Mouse (Mus musculus) 3T3-L1 (cell line): Measurements from ENCODE around the gene Olfr541.
"Not testable (repeated sequence)": the region's sequence is repeated elsewhere in the genome, so short reads cannot be mapped to it uniquely, and the experiment has no call there.

Experiments used
- DNase-seq: peaks from one replicate; pipeline ENCODE4 v3.0.0-alpha.2; 2015; ENCODE audit warnings: low read depth, low spot score

Gene Olfr541

GRCm38 (mm10) chr7:140696967-140697366 is at the start of gene Olfr541:
Gene Olfr541 (plus strand): TSS chr7:140697267.
- DNase-seq: no peak

DNA sequence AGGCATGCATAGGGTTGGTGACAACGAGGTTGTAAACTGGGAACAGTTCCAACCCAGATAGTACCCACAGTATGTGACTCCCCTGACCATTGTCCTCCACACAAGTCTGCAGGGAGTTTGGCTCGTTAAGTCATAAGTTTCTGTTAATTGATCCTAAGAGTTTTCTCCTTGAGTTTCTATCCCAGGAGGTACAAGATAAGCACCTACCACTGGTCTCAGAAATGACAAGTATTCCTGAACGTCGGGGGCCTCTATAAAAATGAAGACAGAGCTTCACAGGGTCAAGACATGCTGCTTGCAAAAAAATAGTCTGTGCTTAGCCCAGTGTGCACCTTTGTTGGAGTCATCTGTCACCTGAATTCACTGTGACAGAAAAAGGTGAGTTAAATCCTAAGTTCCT is 37.4 kb upstream of the Olfr541 start, which contains the start of gene Olfr539:
Olfr539 (plus strand) TSS at position 301 of the 400 bp plus-strand sequence.
- DNase-seq: no peak

DNA sequence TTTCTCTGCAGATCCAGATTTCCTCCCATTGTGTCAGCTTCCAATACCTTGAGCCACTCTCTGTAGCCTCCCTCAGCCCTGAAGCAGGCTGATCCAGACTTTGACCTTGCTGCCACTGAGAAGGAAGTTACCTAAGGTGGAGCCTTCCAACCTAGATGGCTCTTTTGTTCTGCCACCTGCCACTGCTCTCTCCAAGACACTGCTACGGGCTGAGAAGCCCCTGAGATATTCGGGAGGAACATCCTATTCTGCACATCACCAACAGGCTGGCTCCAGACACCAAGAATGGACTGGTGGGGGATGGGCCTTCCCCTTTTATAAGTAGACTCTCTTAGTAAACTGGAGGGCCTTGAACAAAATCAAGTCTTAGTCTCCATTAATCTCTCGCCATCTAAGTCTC is 26.4 kb upstream of the Olfr541 start:
- DNase-seq: not testable (repeated sequence)

- DNase-seq: no peak
These were observed 21.2 kb upstream of the Olfr541 start for GRCm38 (mm10) chr7:140675863-140676262.

DNA sequence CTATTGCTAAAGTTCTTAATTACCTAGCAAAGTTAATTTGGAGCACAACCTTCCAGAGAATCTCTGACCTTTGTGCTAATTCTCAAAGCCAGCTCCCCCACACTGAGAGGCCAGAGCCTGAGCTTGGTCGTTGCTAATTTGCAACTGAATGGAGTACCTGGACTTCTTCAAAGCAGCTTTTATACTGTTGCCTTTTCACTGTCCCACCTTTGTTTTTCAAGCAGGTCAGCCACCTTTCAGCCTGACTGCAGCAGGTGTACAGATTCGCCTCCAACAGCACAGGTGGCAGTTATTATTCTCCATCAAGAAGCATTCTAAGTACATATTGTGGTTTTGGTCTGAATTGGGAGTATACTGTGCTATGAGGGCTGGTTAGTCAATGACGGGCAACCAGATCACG is 17.5 kb upstream of the Olfr541 start:
- DNase-seq: not testable (repeated sequence)

- no peak for DNase-seq
These were observed 15.4 kb upstream of the Olfr541 start, which contains the start of gene Olfr45 for GRCm38 (mm10) chr7:140681651-140682050. Gene Olfr45 (plus strand): TSS chr7:140681951.

- DNase-seq: no peak
These were observed 9.3 kb downstream of the Olfr541 start for GRCm38 (mm10) chr7:140706348-140706747.

DNA sequence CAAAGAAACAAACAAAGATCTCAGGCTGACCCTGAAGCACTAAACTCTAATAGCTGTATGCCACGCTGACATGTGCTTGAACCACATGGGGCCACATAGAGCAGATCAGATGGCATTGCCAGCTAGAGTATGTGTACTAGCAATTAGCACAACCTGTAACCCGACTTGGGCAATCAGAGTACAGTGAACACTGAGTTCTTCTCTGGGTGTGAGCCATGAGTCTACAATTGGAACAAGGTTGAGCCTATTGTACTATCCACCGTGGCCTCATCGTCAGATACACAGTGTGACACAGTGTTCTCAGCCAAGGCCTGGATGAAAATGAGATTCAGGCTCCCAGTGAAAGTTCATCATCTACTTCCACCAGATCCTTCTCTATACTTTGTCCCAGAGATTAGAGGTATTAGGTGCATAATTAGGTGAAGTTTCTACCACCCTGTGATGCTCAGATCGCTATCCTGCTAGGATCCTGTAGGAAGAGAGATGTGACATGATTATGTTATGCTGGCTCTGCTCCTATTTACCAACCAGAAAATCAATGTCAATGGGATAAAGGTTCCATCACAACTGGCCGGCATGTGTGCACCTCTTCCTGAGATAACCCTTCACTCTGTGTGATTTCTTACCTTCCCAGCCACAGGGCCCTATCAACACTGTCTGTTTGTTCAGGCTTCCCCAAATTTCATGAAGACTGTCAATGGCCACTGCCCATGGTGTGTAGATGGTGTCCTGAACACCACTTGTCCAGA is 10.6 kb downstream of the Olfr541 start:
- DNase-seq: no peak

DNA sequence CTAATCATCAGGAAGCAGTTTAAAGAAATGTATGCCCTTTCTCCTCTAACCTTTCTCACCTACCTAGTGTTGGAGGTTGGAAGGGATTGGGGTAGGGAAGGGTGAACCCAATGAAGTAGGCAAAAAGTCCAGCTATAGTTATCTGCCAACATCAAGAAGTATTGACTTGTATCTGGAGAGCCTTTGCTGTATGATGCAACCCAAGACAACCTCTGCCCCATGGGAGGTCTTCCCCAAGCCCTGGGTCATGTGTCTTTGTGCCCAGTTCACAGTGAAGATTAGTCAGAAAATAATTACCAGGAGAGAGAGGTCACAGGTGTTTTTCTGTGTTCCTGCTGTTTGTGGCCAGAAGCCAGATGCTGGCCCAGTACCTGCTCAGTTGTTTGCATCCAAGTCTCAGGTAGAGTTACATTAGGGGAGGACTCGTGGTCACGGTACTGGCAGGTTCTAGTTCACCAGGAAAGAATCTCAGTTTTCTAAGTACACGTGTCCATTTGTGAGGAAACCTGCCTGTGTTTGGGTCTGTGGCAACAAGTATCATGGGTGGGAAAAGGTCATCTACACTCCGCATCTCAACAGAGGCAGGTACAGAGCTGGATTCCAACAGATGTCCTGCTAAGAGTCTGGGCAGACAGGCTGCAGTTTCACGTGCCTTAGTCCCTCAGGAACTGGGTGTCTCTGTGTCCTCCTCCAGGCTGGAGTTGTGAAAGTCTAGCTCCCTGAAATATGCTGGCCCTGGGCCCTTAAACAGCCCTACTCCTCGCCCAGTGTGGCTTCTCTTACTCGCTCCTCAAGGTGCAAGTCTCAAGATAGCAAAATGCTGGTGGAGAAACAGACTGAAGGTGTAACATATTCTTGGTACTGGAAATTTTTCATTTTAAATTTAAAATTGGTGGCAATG is 20.3 kb downstream of the Olfr541 start:
- DNase-seq: no peak

GRCm38 (mm10) chr7:140721095-140721494 is 24.0 kb downstream of the Olfr541 start:
- no peak for DNase-seq

- DNase-seq: no peak
These were observed 28.5 kb downstream of the Olfr541 start for GRCm38 (mm10) chr7:140725558-140725957.

DNA sequence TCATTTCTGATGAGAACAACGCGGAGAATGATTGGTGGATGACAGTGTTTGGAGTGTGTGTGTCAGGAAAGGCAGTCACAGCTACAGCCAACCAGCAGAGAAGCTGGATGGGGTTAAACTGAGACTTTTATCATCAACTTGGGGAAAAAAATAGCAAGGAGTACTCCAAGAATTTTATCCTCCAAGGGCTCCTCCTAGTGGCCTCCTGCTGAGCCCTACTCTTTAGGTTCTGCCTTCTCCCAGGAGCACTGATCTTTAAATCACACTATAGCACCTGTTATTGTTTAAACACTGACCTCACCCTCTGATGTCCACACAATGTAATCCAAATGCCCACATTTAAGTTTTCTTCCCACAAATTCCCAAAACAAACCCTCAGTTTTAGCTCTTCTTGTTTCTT is 36.1 kb downstream of the Olfr541 start:
- peak; percentile 4 for DNase-seq

DNA sequence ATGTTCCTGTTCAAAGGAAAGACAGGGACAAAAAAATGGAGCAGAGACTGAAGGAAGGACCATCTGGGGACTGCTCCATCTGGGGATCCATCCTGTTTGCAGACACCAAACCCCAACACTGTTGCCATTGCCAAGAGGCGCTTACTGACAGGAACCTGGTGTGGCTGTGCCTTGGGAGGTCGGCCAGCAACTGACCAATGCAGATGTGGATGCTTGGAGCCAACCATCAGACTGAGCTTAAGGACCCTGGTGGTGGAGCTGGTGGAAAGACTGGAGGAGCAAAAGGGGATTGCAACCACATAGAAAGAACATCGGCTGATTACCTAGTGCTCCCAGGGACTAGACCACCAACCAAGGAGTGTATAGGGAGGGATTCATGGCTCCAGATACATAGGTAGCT is 50.3 kb downstream of the Olfr541 start:
- no peak for DNase-seq

DNA sequence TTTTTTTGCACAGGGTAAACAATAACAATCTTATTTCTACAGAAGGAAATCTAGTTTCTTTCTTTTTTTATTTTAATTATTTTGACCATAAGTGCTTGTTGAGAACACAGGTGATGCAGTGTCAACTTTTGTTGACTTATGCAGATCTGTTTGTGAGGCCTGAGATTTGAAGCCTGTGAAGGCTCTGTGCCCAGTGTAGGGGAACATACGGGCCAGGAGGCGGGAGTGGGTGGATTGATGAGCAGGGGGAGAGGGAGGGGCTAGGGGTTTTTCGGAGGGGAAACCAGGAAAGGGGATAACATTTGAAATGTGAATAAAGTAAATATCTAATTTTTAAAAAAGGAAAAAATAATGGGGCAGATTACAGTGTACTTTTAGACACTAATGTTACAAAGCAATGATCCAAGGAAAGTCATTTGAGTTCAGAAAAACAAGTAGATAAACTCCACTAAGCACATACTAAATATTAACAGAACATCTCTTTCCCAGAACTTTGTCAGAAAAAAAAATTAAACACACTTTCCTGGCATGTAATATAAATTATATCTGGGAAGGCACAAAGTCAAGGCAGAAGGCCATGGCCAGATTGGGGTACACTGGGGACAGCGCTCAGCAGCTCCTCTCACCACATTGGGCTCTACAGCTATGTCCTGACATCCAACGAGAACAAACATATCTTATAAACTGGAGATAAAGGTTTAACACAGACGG is 51.2 kb downstream of the Olfr541 start:
- no peak for DNase-seq

DNA sequence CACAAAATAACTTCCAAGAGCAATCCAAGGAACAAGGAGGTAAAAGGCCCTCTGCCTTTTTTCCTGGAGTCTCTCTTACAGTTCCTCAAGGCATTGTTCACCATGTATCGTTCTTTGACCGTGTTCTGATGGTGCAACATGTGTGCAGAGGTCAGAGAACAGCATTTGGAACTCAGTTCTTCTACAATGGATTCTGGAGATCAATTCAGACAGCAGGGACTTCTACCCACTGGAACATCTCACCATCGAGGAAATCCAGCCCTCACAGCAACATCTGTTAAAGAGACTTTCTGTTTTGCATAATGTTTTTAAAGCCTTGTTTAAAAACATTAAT is 51.7 kb downstream of the Olfr541 start:
- no peak for DNase-seq

DNA sequence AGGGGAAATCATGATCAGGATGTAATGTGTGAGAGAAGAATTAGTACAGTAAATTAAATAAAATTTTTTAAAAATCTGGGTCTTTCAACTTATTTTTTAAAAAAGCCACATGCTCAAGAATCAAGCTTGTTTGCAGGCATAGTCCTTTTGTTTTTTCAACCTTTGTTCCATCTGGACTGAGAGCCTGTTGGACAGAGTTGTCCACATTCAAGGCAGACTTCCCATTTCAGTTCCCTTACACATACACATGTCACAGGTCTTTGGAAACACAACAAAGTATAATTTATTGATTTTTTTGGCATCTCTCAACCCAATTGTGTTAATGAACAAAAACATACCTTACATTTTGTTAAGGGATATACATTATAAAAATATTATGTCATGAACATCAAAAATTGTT is 57.5 kb downstream of the Olfr541 start:
- DNase-seq: no peak
